Mouse (Mus musculus) heart, postnatal 10 days (tissue): ENCODE measurements around the gene Tagln. TPM values are rescaled to one million over a fixed set of nuclear protein-coding genes. Genes with fewer than 3 reads are reported as not detected.

Source experiments
- DNase-seq, 2 experiments: peaks; one replicate each; pipeline ENCODE4 v3.0.0; 2021
- intact Hi-C: fragments of 180-260 bp; cut with DNase I; formaldehyde crosslinking; loops from one replicate; pipeline ENCODE4 v1.15.1; 2025
- total RNA-seq, 2 experiments: library from RNA; stranded (reverse); gene quantifications; 2 replicates each; pipeline ENCODE4 v1.2.3; 2021

The Tagln gene
- 10 to 100 TPM; 72.1 to 90.1 TPM for total RNA-seq

DNA sequence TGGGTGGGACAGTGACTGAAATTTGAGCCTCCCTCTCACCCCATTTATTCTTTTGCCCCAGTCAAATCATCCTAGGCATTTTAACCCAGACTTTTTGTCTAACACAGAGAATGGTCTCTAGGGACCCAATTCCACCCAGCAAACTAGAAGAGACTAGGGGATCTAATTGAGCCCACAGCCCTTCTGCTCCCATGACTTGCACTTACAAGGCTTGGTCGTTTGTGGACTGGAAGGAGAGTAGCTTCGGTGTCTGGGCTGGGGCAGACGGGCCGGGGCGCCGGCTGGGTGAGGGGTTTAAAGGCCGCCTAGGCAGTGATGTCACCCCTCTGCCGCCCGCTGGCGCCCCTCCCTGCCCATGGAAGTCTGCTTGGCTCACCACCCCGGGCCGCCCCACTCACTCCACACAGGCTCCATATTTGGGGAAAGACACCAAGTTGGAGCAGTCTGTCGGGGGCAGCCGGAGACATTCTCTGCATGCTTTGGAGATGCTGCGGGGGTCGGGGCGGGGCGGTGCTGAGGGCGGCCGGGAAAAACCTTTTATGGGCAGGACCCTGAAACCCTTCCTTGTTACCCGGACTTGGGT, at the start of gene Tagln:
Gene Tagln (minus strand): TSS at position 431 of the 583 bp plus-strand sequence.
- intact Hi-C loops = no loop called here
- peak in 1 of 2 experiments; percentile 44 for DNase-seq

GRCm38 (mm10) chr9:45985229-45985567, 49.3 kb upstream of the Tagln start:
- peak; percentile 69 to 77 for DNase-seq
- intact Hi-C loops = no loop called here

GRCm38 (mm10) chr9:45984409-45985228, 48.8 kb upstream of the Tagln start:
- DNase-seq = peak; percentile 92 to 94
- intact Hi-C loops = no loop called here

DNA sequence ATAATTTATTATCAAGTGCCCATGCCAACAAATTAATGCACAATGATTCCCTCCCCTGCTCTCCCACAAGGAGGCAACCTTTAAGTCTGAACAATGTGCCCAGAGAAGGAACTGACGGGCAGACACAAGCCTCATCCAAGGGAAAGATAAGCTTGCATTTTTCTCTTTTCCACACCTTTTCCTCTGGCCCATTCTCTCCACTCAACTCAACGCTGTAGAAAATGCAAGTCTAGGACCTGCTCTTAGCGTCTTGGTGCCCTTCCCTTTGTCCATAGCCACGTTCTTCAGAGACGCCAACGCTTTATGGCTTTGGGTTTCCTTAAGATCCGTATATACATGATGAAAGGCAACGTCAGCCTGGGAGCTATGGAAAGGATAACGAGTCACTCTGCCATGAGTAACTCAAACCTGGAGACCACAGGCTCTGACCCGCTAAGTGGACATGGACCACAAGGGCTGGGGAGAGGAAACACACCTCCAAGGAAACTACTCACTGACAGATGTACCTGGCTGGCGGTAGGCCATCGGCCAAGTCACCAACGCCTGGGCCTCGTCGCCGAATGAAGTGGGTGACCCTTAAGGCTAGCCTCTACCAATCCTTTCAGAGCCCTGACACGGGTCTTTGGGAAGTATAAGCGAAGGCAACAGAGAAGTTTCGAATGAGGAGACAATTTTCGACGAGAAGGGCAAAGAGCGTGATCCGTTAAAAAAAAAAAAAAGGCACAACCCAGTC, 48.0 kb upstream of the Tagln start:
- intact Hi-C loops = no loop called here
- DNase-seq = peak; percentile 36 to 55

GRCm38 (mm10) chr9:45981331-45981730, 45.5 kb upstream of the Tagln start:
- intact Hi-C loops = no loop called here
- DNase-seq = no peak

DNA sequence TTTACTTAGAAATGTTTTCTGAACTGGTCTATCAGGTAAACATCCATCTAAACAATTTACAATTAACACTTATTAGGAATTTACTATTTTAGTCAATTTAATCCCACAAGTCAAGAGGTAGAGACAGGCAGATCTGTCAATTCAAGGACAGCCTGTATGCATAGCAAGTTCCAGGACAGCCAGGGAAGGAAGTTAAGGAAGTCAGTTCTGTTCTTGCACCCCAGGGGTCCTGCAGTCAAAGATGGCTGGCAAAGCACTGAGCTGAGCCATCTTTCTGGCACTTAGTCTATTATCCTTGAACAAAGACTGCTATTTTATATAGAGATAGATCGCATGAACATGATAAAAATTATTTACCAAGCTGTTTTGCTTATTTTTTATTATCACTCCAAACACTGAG, 44.8 kb upstream of the Tagln start:
- DNase-seq = no peak
- intact Hi-C loops = no loop called here

DNA sequence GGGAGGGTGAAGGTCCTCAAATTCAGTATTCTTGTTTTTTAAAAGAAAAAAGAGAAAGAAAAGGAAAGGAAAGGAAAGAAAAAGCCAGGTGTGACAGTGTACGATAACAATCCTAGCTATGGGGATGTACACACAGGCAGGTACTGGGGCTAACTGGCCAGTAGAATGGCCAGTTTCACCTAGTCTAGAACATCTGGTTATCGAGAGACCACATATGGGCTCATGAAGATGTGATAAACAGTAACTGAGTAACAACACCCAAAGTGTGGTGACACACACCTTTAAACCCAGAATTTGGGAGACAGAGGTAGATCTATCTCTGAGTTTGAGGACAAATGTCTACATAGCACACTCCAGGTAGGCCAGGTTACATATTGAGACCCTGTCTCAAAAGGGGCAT, 43.9 kb upstream of the Tagln start:
- intact Hi-C loops = no loop called here
- DNase-seq = no peak

GRCm38 (mm10) chr9:45976884-45977283, 41.0 kb upstream of the Tagln start:
- intact Hi-C loops = no loop called here
- no peak for DNase-seq

GRCm38 (mm10) chr9:45963577-45963976, 27.7 kb upstream of the Tagln start:
- no peak for DNase-seq
- intact Hi-C loops = no loop called here

GRCm38 (mm10) chr9:45961855-45962254, 26.0 kb upstream of the Tagln start:
- intact Hi-C loops = no loop called here
- DNase-seq = peak; percentile 39 to 47

- intact Hi-C loops = no loop called here
- no peak for DNase-seq
These were observed 23.8 kb upstream of the Tagln start for GRCm38 (mm10) chr9:45959661-45960060.

DNA sequence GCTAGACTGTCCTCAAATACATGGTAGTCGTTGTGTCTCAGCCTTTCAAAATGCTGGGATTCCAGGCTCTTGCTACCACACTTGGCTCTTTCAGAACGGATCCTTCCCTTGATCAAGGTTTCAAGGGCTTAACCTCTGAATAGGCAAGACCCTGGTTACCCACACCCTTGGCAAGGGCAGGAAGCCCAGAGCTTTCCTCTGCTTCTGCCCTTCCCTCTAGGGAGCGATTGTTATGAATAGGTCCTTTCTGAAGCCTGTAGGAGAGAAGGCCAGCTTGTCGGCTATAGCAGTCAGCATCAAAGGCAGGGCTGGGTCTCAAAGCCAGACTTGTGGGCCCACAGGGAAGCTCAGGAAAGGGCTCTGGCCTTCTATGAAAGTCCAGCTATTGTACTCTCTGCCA, 23.0 kb upstream of the Tagln start:
- intact Hi-C loops = no loop called here
- DNase-seq = no peak

DNA sequence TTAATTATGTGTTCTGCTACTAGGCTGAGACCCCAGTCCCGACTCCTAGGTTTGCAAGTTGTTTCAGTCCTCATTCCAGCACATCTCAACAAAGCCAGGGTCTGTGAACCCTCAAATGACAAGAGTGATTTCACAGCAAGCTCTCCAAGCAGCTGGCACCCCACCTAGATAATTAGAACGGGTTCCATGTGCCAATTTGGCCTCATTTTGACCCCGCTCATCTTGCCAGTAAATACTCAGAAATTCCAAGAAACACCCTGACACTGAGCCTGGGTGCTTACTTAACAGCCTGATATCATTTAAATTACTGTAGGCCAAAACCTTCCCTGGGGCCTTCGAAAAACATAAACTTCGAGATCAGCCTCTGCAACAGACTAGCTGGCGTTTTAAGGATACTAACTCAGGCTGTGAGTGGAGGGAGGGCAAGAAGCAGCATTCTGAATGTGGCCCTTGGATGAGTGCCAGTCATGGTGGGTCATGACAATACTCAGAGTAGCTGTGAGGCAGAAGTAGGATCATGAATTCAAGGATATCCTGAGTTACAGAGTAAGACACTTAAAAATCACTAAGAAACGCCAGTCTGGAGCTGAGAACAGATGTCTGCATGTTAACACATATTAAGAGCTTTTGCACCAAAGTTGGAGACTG, 22.3 kb upstream of the Tagln start:
- intact Hi-C loops = no loop called here
- peak; percentile 44 to 58 for DNase-seq

DNA sequence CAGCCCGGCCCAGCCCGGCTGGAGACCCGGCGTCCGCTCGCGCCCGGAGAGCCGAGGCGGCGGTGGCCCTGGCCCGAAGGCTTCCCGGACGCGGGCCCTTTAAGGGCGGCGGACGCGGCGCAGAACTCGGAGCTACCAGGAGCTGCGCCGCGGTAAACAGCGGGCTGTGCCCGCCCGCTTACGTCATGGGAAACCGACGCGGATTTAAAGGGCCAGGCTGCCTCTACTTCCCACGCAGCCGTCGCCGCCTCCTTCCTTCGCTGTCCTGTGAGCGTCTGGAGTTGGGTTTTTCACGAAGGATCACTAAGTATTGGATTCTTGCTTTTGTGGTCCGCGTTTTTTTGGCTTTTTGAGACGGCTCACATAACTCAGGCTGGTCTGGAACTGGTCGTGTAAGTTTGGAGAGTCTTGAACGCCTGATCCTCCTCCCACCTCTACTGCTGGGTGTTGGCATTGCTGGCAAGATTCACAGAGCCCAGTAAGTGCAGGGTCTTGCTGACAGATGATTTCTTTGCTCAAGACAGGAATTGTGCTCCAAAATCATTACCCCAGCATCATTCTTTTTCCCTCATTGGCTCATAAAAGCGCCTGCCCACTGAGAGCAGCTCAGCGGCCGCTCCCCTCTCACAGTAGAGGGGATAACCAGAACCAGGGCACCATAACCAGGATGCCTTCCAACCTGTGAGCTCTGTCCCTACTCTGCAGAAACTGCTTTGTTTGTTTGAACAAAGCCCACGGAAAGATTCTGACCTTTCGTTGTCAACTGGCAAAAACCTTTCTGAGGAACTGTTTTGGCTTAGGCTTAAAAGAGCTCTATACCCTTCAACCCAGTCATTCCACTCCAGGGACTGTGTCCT, 19.5 kb upstream of the Tagln start, which contains the start of gene Sidt2:
Gene Sidt2 (minus strand): TSS at position 152 of the 857 bp plus-strand sequence.
- peak; percentile 91 to 93 for DNase-seq
- intact Hi-C loops = no loop called here

DNA sequence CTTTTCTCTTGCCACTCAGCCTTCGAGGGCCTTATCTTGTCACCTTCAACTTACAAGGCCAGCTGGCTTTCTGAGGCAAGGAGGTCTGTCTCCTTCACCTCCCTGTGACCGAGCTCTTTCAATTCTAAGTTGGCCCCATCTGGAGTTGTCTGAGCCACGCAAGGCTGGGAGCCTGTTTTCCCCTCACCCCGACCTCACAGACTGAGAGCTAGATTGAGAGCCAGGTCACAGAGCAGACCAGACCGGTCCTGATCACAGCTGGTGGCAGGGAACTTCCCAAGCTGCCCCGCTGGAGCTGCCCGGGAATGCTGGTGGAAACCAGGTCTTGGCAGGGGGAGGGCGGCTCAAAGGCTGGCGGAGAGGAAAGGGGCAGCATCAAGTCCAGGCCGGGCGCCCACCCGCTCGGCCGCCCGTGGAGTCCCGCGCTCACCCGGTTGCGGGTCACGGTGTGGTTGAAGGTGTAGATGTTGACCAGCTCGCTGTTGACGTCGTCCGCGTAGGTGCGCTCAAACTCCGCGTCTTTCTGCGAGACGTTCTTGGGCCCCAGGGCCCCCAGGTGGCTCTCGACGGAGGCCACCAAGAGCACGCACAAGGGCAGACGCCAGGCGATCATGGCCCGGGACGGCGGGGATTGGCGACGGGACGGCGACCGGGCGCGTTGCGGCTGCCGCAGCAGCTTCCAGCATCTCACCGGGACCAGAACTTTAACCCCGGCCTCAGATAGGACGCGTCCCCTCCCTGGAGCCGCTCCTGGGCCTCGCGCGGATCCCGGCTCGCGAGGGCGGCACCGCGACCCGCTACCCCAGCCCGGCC, 18.6 kb upstream of the Tagln start:
- DNase-seq = peak; percentile 61 to 72
- intact Hi-C loops = loop anchor here (5.0 kb wide), 1 partner anchor 47 kb away; the partner anchor contains the start of genes Pcsk7 and Rnf214

DNA sequence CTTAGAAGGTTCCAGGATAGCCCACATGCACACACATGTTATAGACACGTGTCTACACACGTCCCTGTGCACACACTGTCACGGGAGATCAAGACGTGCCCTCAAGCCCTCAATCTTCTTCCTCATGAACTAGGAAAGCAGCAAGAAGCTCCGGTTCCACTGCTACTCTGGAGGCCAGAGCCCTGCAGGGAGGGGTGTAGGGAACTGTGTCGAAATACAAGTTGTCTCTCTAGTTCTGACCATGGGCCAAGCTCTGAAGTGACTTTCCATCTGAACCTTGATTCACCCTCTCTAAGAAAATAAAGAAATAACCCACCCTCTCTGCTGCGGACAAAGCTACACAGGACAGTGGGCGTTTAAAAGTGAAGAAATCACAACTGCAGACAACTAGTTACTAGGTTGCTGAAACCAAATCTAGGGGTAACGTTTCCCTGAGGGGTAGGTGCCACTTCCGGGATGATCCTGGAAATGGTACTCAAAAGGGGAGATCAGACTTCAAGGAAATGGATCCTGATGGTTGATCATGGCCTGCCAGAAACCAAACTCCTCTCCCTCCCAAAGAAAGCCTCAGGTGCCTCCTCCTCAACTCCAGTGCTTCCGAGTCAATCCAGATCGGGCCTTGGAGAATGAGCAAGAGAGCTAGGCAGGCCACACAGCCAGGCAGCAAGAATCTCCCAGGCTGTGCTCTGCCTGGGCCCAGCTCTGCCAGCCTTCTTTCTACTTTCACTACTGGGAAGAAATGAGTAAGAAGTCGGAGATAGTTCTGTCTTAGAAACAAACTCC, 17.8 kb upstream of the Tagln start:
- intact Hi-C loops = loop anchor here (5.0 kb wide), 1 partner anchor 46 kb away; the partner anchor contains the start of genes Pcsk7 and Rnf214
- DNase-seq = no peak

GRCm38 (mm10) chr9:45952890-45953289, 17.0 kb upstream of the Tagln start:
- DNase-seq = no peak
- intact Hi-C loops = loop anchor here (5.0 kb wide), 1 partner anchor 46 kb away; the partner anchor contains the start of genes Pcsk7 and Rnf214

GRCm38 (mm10) chr9:45952057-45952456, 16.2 kb upstream of the Tagln start:
- intact Hi-C loops = loop anchor here (5.0 kb wide), 1 partner anchor 45 kb away; the partner anchor contains the start of genes Pcsk7 and Rnf214
- DNase-seq = no peak
